Mouse (Mus musculus): ENCODE results near the gene Rad51b. TPM values are rescaled to one million over a fixed set of nuclear protein-coding genes. Genes with fewer than 3 reads are reported as not detected.

The Rad51b gene
- polyA plus RNA-seq, 1 experiment from 2014 or later, result 6.3 TPM

DNA sequence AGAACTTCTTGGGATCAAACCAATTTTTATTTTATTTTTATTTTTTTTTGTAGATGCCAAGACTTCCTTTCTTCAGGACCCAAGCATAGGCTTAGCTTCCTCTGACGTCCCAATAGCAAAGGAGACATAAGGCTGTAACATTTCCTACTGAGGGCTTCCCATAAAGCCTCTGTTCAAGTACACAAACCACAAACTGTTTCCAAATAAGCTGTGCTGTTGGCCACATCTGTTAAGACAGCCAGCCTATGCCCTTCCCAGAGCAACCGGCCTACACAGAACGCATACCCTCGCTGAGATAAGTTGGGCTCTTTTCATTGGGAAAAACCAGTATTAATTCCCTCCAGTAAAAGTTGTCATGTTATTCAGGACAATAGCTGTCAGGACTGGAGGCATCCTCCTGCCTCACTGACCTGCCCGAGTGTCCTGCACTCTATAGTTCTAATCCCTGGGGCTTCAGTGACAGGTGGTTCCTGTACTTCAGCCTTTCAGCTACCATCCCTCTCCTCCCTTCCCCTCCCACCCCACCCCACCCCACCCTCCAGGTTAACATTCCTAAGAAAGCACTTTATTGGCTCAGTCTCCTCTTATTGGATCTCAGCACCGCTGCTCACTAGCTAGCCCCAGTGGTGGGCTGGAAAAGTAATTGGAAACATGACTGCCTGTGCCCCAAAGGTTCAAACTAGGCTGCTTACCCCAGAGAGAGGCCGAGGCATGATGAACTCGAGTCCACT is 523.3 kb downstream of the Rad51b start:
- no peaks in the 10 kb centered on the region for H3K36me3 ChIP-seq (ENCODE audit: control insufficient read depth, insufficient read depth, low read length)
- H3K4me3 ChIP-seq (ENCODE audit: low read depth, low read length), result no peak overlapping the region
- no peak overlapping the region for H3K9ac ChIP-seq (ENCODE audit: low read length)
- H3K9me3 ChIP-seq (ENCODE audit: control insufficient read depth, low read length), result no peaks in the 10 kb centered on the region
- H3K27ac ChIP-seq (replicated peaks; ENCODE audit: low read depth, low read length), result no peak overlapping the region
- no peaks in the 10 kb centered on the region for H3K27me3 ChIP-seq (ENCODE audit: control insufficient read depth, insufficient read depth, low read length)
- ATAC-seq (ENCODE audit: insufficient number of reproducible peaks, low FRiP score, low TSS enrichment, low read depth) (no peak), DNase-seq (ENCODE audit: low spot score) (no peak)
- peaks cover 8% of the 10 kb centered on the region; the same call in 1 of the 2 replicates for H3K4me1 ChIP-seq (ENCODE audit: control insufficient read depth, insufficient read depth, low read length)
- 45% methylated on average over 8 of the region's 8 CpGs for WGBS
- H3K4me2 ChIP-seq (ENCODE audit: low read depth, severe bottlenecking), result no peak overlapping the region

DNA sequence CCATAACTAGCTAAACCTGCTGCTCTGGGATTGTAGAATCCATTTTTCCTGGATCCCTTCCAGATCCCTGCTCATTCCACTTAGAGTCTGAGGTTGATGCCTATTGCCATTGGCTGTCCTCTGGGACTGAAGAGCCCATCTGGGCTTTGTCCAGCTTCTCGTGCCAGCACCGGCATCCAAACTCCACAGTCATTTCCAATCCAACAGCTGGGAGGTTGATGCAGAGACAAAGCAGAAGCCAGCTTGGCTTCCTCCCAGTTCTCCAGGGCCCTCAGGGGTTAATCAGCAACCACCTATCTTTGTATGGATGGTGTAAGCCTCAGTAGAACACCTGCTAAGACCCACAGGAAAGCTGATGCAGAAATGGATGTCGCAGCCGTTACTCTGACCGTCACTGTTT is 524.8 kb downstream of the Rad51b start:
- DNase-seq (ENCODE audit: low spot score) (no peak), ATAC-seq (ENCODE audit: insufficient number of reproducible peaks, low FRiP score, low TSS enrichment, low read depth) (no peak)
- Histone ChIP-seq H3K4me3 (ENCODE audit: low read depth, low read length) (no peak overlapping the region), H3K27me3 (ENCODE audit: control insufficient read depth, insufficient read depth, low read length) (no peaks in the 10 kb centered on the region), H3K4me2 (ENCODE audit: low read depth, severe bottlenecking) (no peak overlapping the region), H3K36me3 (ENCODE audit: control insufficient read depth, insufficient read depth, low read length) (no peaks in the 10 kb centered on the region), H3K4me1 (ENCODE audit: control insufficient read depth, insufficient read depth, low read length) (peaks cover 8% of the 10 kb centered on the region; the same call in 1 of the 2 replicates), H3K9me3 (ENCODE audit: control insufficient read depth, low read length) (no peaks in the 10 kb centered on the region), H3K27ac (replicated peaks; ENCODE audit: low read depth, low read length) (no peak overlapping the region), H3K9ac (ENCODE audit: low read length) (no peak overlapping the region)
- 89% methylated on average over 5 of the region's 5 CpGs for WGBS

DNA sequence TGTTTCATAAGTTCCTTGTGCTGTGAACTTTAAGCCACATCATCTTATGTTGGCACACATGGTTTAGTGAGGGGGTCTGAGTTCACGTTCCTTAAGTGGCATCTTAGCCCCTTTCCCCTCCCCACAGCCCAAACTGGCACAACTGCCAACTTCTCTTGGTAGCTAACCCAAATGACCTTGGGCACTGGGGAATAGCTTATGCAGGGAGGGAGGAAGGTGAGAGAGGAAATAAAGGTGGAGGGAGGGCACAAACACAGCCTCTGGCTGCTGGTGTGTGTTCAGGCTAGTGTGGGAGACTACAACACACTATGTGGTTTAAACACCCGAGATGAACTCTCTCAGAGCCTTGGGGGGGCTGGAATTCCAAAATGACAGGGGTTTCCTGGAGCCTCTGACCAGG is 525.3 kb downstream of the Rad51b start:
- no peak overlapping the region for H3K9ac ChIP-seq (ENCODE audit: low read length)
- WGBS, result 86% methylated on average over 2 of the region's 2 CpGs
- no peak overlapping the region for H3K4me2 ChIP-seq (ENCODE audit: low read depth, severe bottlenecking)
- peaks cover 8% of the 10 kb centered on the region; the same call in 1 of the 2 replicates for H3K4me1 ChIP-seq (ENCODE audit: control insufficient read depth, insufficient read depth, low read length)
- no peaks in the 10 kb centered on the region for H3K9me3 ChIP-seq (ENCODE audit: control insufficient read depth, low read length)
- no peak overlapping the region for H3K27ac ChIP-seq (replicated peaks; ENCODE audit: low read depth, low read length)
- H3K4me3 ChIP-seq (ENCODE audit: low read depth, low read length), result no peak overlapping the region
- H3K36me3 ChIP-seq (ENCODE audit: control insufficient read depth, insufficient read depth, low read length), result no peaks in the 10 kb centered on the region
- DNase-seq (ENCODE audit: low spot score) (no peak), ATAC-seq (ENCODE audit: insufficient number of reproducible peaks, low FRiP score, low TSS enrichment, low read depth) (no peak)
- no peaks in the 10 kb centered on the region for H3K27me3 ChIP-seq (ENCODE audit: control insufficient read depth, insufficient read depth, low read length)

DNA sequence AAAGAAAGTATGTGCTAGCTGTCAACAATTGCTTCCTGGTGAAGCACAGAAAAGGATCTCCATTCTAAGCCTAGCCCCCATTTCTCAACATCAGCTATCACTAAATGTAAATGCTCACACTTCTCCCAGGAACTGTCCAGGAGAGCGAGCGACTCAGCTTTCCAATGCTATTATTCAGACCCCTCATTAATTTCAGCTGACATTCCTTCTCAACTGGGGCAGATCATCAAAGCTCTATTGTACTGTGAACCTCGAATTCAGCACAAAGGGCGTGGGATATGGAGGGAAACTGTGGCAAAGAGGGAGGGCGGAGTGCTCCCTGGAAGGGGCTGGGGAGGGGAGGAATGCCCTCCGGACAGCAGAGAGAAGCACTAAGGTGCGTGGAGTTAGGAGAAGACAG is 528.8 kb downstream of the Rad51b start:
- Histone ChIP-seq H3K27me3 (ENCODE audit: control insufficient read depth, insufficient read depth, low read length) (no peaks in the 10 kb centered on the region), H3K4me2 (ENCODE audit: low read depth, severe bottlenecking) (no peak overlapping the region), H3K4me1 (ENCODE audit: control insufficient read depth, insufficient read depth, low read length) (0 out of 2 replicates have a peak, but pooled peaks cover 3% of the 10 kb centered on the region), H3K9ac (ENCODE audit: low read length) (no peak overlapping the region), H3K36me3 (ENCODE audit: control insufficient read depth, insufficient read depth, low read length) (no peaks in the 10 kb centered on the region), H3K4me3 (ENCODE audit: low read depth, low read length) (no peak overlapping the region), H3K9me3 (ENCODE audit: control insufficient read depth, low read length) (no peaks in the 10 kb centered on the region), H3K27ac (replicated peaks; ENCODE audit: low read depth, low read length) (no peak overlapping the region)
- ATAC-seq (ENCODE audit: insufficient number of reproducible peaks, low FRiP score, low TSS enrichment, low read depth) (no peak), DNase-seq (ENCODE audit: low spot score) (no peak)
- 52% methylated on average over 7 of the region's 7 CpGs for WGBS

DNA sequence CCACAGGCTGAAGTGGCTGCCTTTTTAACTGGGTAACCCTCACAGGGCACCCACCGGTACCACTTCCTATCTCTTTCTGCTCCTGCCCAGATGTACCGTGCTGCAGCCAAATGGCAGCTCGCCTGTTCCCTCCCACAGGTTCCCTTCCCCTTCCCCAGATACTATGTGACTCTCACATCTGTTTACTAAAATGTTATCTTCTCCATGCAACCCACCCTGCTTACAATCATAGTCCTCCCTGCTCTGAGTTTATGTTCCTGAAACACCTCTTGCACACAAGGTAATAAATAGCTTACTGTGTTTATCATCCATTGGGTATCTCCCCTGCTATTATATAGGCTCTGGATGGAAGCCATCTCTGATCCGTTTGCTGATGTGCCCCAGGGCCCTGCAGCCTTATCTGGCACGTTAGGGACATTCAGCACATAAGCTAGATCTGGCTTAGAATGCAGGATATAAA is 530.2 kb downstream of the Rad51b start:
- Histone ChIP-seq H3K27me3 (ENCODE audit: control insufficient read depth, insufficient read depth, low read length) (no peaks in the 10 kb centered on the region), H3K9ac (ENCODE audit: low read length) (no peak overlapping the region), H3K4me2 (ENCODE audit: low read depth, severe bottlenecking) (no peak overlapping the region), H3K9me3 (ENCODE audit: control insufficient read depth, low read length) (no peaks in the 10 kb centered on the region), H3K27ac (replicated peaks; ENCODE audit: low read depth, low read length) (no peak overlapping the region), H3K4me1 (ENCODE audit: control insufficient read depth, insufficient read depth, low read length) (no peaks in the 10 kb centered on the region), H3K36me3 (ENCODE audit: control insufficient read depth, insufficient read depth, low read length) (no peaks in the 10 kb centered on the region), H3K4me3 (ENCODE audit: low read depth, low read length) (no peak overlapping the region)
- 58% methylated on average over 5 of the region's 5 CpGs for WGBS
- no peak for ATAC-seq (ENCODE audit: insufficient number of reproducible peaks, low FRiP score, low TSS enrichment, low read depth)
- DNase-seq (ENCODE audit: low spot score), result no peak

DNA sequence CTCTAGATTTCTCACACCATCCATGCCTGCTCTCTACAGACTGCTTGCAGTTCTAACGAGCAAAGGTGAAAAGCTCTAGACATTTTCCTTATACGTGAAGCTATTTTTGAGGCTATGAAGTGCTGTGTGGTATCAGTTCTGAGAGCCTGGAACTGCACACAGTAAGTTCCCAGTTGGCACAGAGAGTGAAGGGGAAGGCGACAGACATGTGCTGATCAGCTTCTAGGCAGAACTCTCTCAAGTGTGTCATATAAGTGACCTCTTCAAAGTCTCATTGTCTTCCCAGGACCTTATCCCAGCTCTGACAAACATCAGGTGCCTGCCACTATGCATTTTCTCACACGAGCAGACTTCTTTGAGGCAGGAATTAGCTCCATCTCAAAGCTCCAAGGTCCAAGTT is 530.7 kb downstream of the Rad51b start:
- no peak overlapping the region for H3K4me3 ChIP-seq (ENCODE audit: low read depth, low read length)
- no peaks in the 10 kb centered on the region for H3K9me3 ChIP-seq (ENCODE audit: control insufficient read depth, low read length)
- no peak for ATAC-seq (ENCODE audit: insufficient number of reproducible peaks, low FRiP score, low TSS enrichment, low read depth)
- H3K4me2 ChIP-seq (ENCODE audit: low read depth, severe bottlenecking), result no peak overlapping the region
- H3K4me1 ChIP-seq (ENCODE audit: control insufficient read depth, insufficient read depth, low read length), result no peaks in the 10 kb centered on the region
- no peaks in the 10 kb centered on the region for H3K27me3 ChIP-seq (ENCODE audit: control insufficient read depth, insufficient read depth, low read length)
- no peak overlapping the region for H3K27ac ChIP-seq (replicated peaks; ENCODE audit: low read depth, low read length)
- H3K36me3 ChIP-seq (ENCODE audit: control insufficient read depth, insufficient read depth, low read length), result no peaks in the 10 kb centered on the region
- H3K9ac ChIP-seq (ENCODE audit: low read length), result no peak overlapping the region
- DNase-seq (ENCODE audit: low spot score), result no peak
- WGBS, result 52% methylated on average over 4 of the region's 4 CpGs

DNA sequence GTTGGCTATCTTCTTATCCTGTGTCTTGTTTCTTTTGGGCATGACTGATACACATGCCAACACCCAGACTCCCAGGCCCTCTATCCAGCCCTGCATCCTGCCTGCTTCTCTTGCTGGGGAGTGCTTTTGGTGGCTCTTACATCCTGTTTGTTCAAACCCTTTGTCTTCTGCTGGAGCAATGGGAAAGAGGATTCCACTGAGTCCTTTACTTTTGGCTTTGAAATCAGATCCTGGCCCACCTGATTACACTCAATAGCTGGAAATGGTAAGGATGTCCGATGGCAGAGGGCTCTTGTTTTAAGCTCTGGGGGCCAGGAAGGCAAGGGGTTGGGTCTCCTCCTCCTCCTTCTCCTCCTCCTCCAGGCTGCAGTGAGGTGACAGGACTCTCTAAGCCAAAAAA is 533.6 kb downstream of the Rad51b start:
- no peaks in the 10 kb centered on the region for H3K9me3 ChIP-seq (ENCODE audit: control insufficient read depth, low read length)
- no peak overlapping the region for H3K4me2 ChIP-seq (ENCODE audit: low read depth, severe bottlenecking)
- no peaks in the 10 kb centered on the region for H3K36me3 ChIP-seq (ENCODE audit: control insufficient read depth, insufficient read depth, low read length)
- no peaks in the 10 kb centered on the region for H3K4me1 ChIP-seq (ENCODE audit: control insufficient read depth, insufficient read depth, low read length)
- no peak overlapping the region for H3K9ac ChIP-seq (ENCODE audit: low read length)
- ATAC-seq (ENCODE audit: insufficient number of reproducible peaks, low FRiP score, low TSS enrichment, low read depth) (no peak), DNase-seq (ENCODE audit: low spot score) (no peak)
- no peak overlapping the region for H3K27ac ChIP-seq (replicated peaks; ENCODE audit: low read depth, low read length)
- whole genome bisulfite sequencing, result 24% methylated on average over 1 of the region's 1 CpGs
- no peak overlapping the region for H3K4me3 ChIP-seq (ENCODE audit: low read depth, low read length)
- H3K27me3 ChIP-seq (ENCODE audit: control insufficient read depth, insufficient read depth, low read length), result no peaks in the 10 kb centered on the region

DNA sequence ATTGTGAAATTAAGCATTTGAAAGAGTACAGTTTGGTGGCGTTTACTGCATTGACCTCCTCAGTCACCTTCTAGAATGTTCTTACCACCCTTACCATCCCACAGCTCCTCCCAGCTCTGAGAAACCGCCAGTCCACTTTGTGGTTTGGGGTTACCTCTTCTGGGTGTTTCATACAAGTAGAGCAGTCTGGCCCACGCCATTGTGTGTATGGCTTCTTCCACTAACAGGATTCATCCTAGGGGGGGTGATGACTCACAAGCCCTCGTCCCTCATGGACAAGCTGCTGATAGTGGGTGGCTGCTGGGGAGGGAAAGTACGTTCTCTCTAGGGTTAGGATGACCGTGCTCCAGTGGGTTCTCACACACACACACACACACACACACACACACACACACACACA is 535.5 kb downstream of the Rad51b start:
- Histone ChIP-seq H3K4me2 (ENCODE audit: low read depth, severe bottlenecking) (no peak overlapping the region), H3K9me3 (ENCODE audit: control insufficient read depth, low read length) (no peaks in the 10 kb centered on the region), H3K4me3 (ENCODE audit: low read depth, low read length) (no peak overlapping the region), H3K9ac (ENCODE audit: low read length) (no peak overlapping the region), H3K36me3 (ENCODE audit: control insufficient read depth, insufficient read depth, low read length) (no peaks in the 10 kb centered on the region), H3K27ac (replicated peaks; ENCODE audit: low read depth, low read length) (no peak overlapping the region), H3K4me1 (ENCODE audit: control insufficient read depth, insufficient read depth, low read length) (no peaks in the 10 kb centered on the region), H3K27me3 (ENCODE audit: control insufficient read depth, insufficient read depth, low read length) (no peaks in the 10 kb centered on the region)
- no peak for DNase-seq (ENCODE audit: low spot score)
- no peak for ATAC-seq (ENCODE audit: insufficient number of reproducible peaks, low FRiP score, low TSS enrichment, low read depth)
- 90% methylated on average over 6 of the region's 6 CpGs for WGBS

DNA sequence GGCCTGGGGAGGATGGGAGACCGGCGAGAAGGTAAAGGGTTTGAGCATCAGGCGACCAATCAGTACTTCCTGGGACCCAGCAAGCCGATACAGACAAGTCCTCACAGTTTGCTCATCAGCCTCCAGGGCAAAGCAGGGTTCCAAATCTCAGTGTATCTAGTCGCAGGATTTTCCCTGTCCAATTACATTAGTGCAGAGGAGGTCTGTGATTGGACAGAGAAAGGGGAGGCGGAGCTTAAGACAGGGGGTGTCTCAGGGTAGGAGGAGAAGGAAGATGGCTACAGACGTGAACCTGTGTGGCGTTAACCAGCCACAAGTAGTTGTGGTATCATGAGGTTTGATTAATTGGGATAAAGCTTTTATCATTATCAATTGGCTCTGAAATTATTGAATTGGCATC is 538.4 kb downstream of the Rad51b start:
- no peak overlapping the region for H3K4me2 ChIP-seq (ENCODE audit: low read depth, severe bottlenecking)
- ATAC-seq (ENCODE audit: insufficient number of reproducible peaks, low FRiP score, low TSS enrichment, low read depth) (no peak), DNase-seq (ENCODE audit: low spot score) (no peak)
- H3K9ac ChIP-seq (ENCODE audit: low read length), result no peak overlapping the region
- no peaks in the 10 kb centered on the region for H3K36me3 ChIP-seq (ENCODE audit: control insufficient read depth, insufficient read depth, low read length)
- H3K4me1 ChIP-seq (ENCODE audit: control insufficient read depth, insufficient read depth, low read length), result peaks cover 8% of the 10 kb centered on the region; the same call in 1 of the 2 replicates
- H3K9me3 ChIP-seq (ENCODE audit: control insufficient read depth, low read length), result no peaks in the 10 kb centered on the region
- WGBS, result 94% methylated on average over 8 of the region's 8 CpGs
- H3K27ac ChIP-seq (replicated peaks; ENCODE audit: low read depth, low read length), result no peak overlapping the region
- H3K27me3 ChIP-seq (ENCODE audit: control insufficient read depth, insufficient read depth, low read length), result no peaks in the 10 kb centered on the region
- H3K4me3 ChIP-seq (ENCODE audit: low read depth, low read length), result no peak overlapping the region
